ENCODE assay signal across 26 mouse cellular contexts in genomic region chr10:9785651-9786050, GRCm38 (mm10).
DNase-seq lines count a peak whose midpoint lies in the region; ATAC-seq and TF ChIP-seq lines count a peak whose summit lies in the region.
"Had no signal": no experiment of that assay in that cellular context is flagged by ENCODE, and none has a peak within 500 bp of the region (broad histone marks: within the 10 kb centered on the region; RNA-seq: fewer than 3 reads in every experiment).

No protein-coding gene starts in this region.

- peak; percentile 69 for ATAC-seq in frontal cortex, adult (ENCODE audit: low TSS enrichment)
- no peak for ATAC-seq in embryonic facial prominence, embryonic 14.5 days (ENCODE audit: low read depth)
- ATAC-seq: inflammation-experienced regulatory T-cells, adult 6 months; liver, postnatal 0 days; Patski had no signal

- H3K9ac ChIP-seq in embryonic facial prominence, embryonic 14.5 days (ENCODE audit: low read depth, low read length) = no peak overlapping the region
- H3K9ac ChIP-seq: embryonic facial prominence, embryonic 15.5 days; hindbrain, embryonic 14.5 days; limb, embryonic 12.5 days; liver, postnatal 0 days had no signal

- no peak for TF ChIP-seq CTCF in left cerebral cortex, adult 2 months (IDR thresholded peaks at IDR 0.05)

- 74% methylated on average over 6 of the region's 6 CpGs for WGBS in embryonic facial prominence, embryonic 14.5 days

- intact Hi-C loops in left cerebral cortex, adult 2 months (cut with DNase I) = no loop called here

- H3K4me3 ChIP-seq in embryonic facial prominence, embryonic 14.5 days (ENCODE audit: low read depth, low read length) = no peak overlapping the region
- no peak overlapping the region for H3K4me3 ChIP-seq in left cerebral cortex, adult 2 months
- H3K4me3 ChIP-seq: embryonic facial prominence, embryonic 15.5 days; gastrocnemius, adult 2 months; heart, embryonic 10.5 days; layer of hippocampus, adult 2 months; limb, embryonic 12.5 days had no signal

- no peak overlapping the region for H3K27ac ChIP-seq in embryonic facial prominence, embryonic 14.5 days (replicated peaks; ENCODE audit: low read depth, low read length)
- no peak overlapping the region; the same call in 1 of the 2 replicates for H3K27ac ChIP-seq in left cerebral cortex, adult 2 months
- H3K27ac ChIP-seq: embryonic facial prominence, embryonic 15.5 days; gastrocnemius, adult 2 months; heart, embryonic 10.5 days; hindbrain, embryonic 14.5 days; layer of hippocampus, adult 2 months; limb, embryonic 12.5 days had no signal

- no peak for DNase-seq in frontal cortex, postnatal 10 days (ENCODE audit: low spot score in 2 of 2)
- peak; percentile 25 for DNase-seq in lung, postnatal 10 days
- no peak for DNase-seq in lung, postnatal 25 days (ENCODE audit: low spot score)
- peak; percentile 75 for DNase-seq in MN1 (ENCODE audit: low spot score)
- DNase-seq in embryonic facial prominence, embryonic 14.5 days (ENCODE audit: low spot score) = peak; percentile 14
- no peak for DNase-seq in left cerebral cortex, adult 2 months (ENCODE audit: extremely low spot score in 1 of 2, low spot score in 2 of 2)
- DNase-seq: adrenal gland, adult 2 months; cerebellum, adult 2 months; gastrocnemius, adult 2 months; heart, postnatal 4 days; kidney, postnatal 25 days; layer of hippocampus, postnatal 36 days; liver, postnatal 0 days; right cerebral cortex, postnatal 25 days; thymus, adult 18-20 months; thymus, postnatal 4 days had no signal

- H3K4me2 ChIP-seq in embryonic facial prominence, embryonic 14.5 days (ENCODE audit: low read depth, low read length) = no peak overlapping the region
- H3K4me2 ChIP-seq: embryonic facial prominence, embryonic 15.5 days; hindbrain, embryonic 14.5 days; limb, embryonic 12.5 days; liver, embryonic 11.5 days; midbrain, embryonic 11.5 days had no signal

- no peaks in the 10 kb centered on the region for H3K9me3 ChIP-seq in embryonic facial prominence, embryonic 14.5 days (ENCODE audit: control insufficient read depth, low read length)
- H3K9me3 ChIP-seq: embryonic facial prominence, embryonic 15.5 days; heart, embryonic 10.5 days; limb, embryonic 12.5 days had no signal

- H3K4me1 ChIP-seq in embryonic facial prominence, embryonic 14.5 days (ENCODE audit: control insufficient read depth, insufficient read depth, low read length) = no peaks in the 10 kb centered on the region
- H3K4me1 ChIP-seq: embryonic facial prominence, embryonic 15.5 days; heart, embryonic 10.5 days; limb, embryonic 12.5 days had no signal

- peaks cover 8% of the 10 kb centered on the region; the same call in 1 of the 2 replicates for H3K36me3 ChIP-seq in embryonic facial prominence, embryonic 14.5 days (ENCODE audit: control insufficient read depth, insufficient read depth, low read length)

- no peaks in the 10 kb centered on the region for H3K27me3 ChIP-seq in embryonic facial prominence, embryonic 14.5 days (replicated peaks; ENCODE audit: control insufficient read depth, insufficient read depth, low read length)
- H3K27me3 ChIP-seq: embryonic facial prominence, embryonic 15.5 days; limb, embryonic 12.5 days; Patski had no signal

Comparison
In these comparisons a context has a peak if more than half of its experiments do, and no peak if none do; other contexts are left out.
1. DNase-seq: peak in lung, postnatal 10 days (single experiment), MN1 (single experiment) and embryonic facial prominence, embryonic 14.5 days (single experiment); none in frontal cortex, postnatal 10 days (0 of 2), lung, postnatal 25 days (single experiment) and left cerebral cortex, adult 2 months (0 of 2).